Mouse (Mus musculus): Measurements from ENCODE around the gene Chtf18.

DNA sequence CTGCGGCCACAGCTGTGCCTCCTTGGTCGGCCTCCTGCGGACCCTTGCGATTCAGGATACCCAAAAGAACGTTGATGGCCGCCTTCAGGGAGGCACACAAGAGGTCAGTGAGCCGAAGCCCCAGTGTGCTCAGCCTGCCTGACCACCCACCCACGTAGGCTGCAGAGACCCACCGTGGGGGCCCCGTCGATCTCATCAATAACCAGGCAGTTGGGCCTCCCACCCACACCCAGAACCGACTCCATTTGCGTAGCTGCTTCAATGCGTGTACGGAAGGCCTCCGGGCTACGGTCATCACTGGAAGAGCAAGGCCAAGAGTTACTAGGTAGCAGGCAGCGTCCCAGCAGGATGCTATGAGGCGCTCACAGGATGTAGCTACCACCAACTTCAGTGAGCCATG is 3.7 kb downstream of the Chtf18 start:
- TF ChIP-seq HCFC1 (IDR thresholded peaks at IDR 0.05; ENCODE audit: low read depth, low read length) (no peak), RCOR1 (conservative IDR thresholded peaks at IDR 0.05; ENCODE audit: low read depth, low read length) (no peak), MAX (IDR thresholded peaks at IDR 0.05; ENCODE audit: low read length) (no peak), CHD2 (IDR thresholded peaks at IDR 0.05; ENCODE audit: low read length) (no peak), CTCF (conservative IDR thresholded peaks at IDR 0.05 in 1 of 2, IDR thresholded peaks at IDR 0.05 in 1 of 2; ENCODE audit: low read depth in 2 of 2, low read length in 2 of 2) (no peak), POLR2A (IDR thresholded peaks at IDR 0.05; ENCODE audit: low read depth, low read length) (no peak), ZNF384 (IDR thresholded peaks at IDR 0.05; ENCODE audit: low read depth, low read length) (no peak), MYC (IDR thresholded peaks at IDR 0.05; ENCODE audit: low read depth, low read length) (no peak), USF1 (IDR thresholded peaks at IDR 0.05; ENCODE audit: low read depth, low read length) (no peak), EP300 (IDR thresholded peaks at IDR 0.05; ENCODE audit: low read length) (no peak)

All from CH12.LX (cell line).